Mouse (Mus musculus): ENCODE measurements around the gene Ubald2. TPM values are rescaled to one million over a fixed set of nuclear protein-coding genes. Genes with fewer than 3 reads are reported as not detected.
A peak's percentile ranks its signal among the peaks of the same experiment; 100 is the strongest.

Ubald2 gene
- polyA plus RNA-seq (2016; fragmentation: Nextera tagmentation; extraction: Ambion mirVana) = 32.3 and 44.1 TPM in 2 replicates

- WGBS = 1% methylated on average over 66 of the region's 66 CpGs
These were observed at the start of gene Ubald2 for GRCm38 (mm10) chr11:116433356-116434286. TSS of gene Ubald2 (plus strand) at chr11:116434094.

GRCm38 (mm10) chr11:116384171-116384570, 49.7 kb upstream of the Ubald2 start:
- no peaks in the 10 kb centered on the region for H3K27me3 ChIP-seq
- ATAC-seq (ENCODE audit: insufficient number of reproducible peaks, insufficient read depth, low FRiP score, low TSS enrichment) = no peak
- 77% methylated on average over 11 of the region's 11 CpGs for WGBS
- H3K36me3 ChIP-seq = peaks cover 10% of the 10 kb centered on the region; the same call in 1 of the 2 replicates
- no peaks in the 10 kb centered on the region for H3K9me3 ChIP-seq
- H3K9ac ChIP-seq = no peak overlapping the region
- H3K4me3 ChIP-seq = no peak overlapping the region
- H3K4me2 ChIP-seq (replicated peaks) = no peak overlapping the region
- 0 out of 2 replicates have a peak overlapping the region, but pooled peaks have one; percentile 23 for H3K27ac ChIP-seq
- peaks cover 29% of the 10 kb centered on the region for H3K4me1 ChIP-seq

More at GRCm38 (mm10) chr11:116433356-116434286, at the start of gene Ubald2:
- H3K36me3 ChIP-seq = peaks cover 14% of the 10 kb centered on the region
- peak; percentile 98 for ATAC-seq (ENCODE audit: insufficient number of reproducible peaks, insufficient read depth, low FRiP score, low TSS enrichment)
- peak within 1 kb of the TSS; percentile 73 for H3K4me3 ChIP-seq
- H3K9me3 ChIP-seq = no peaks in the 10 kb centered on the region
- no peaks in the 10 kb centered on the region for H3K27me3 ChIP-seq
- H3K9ac ChIP-seq = peak within 1 kb of the TSS; percentile 93
- peak within 1 kb of the TSS; percentile 90 for H3K4me2 ChIP-seq (replicated peaks)
- H3K27ac ChIP-seq = peak within 1 kb of the TSS; percentile 92
- peaks cover 31% of the 10 kb centered on the region for H3K4me1 ChIP-seq

DNA sequence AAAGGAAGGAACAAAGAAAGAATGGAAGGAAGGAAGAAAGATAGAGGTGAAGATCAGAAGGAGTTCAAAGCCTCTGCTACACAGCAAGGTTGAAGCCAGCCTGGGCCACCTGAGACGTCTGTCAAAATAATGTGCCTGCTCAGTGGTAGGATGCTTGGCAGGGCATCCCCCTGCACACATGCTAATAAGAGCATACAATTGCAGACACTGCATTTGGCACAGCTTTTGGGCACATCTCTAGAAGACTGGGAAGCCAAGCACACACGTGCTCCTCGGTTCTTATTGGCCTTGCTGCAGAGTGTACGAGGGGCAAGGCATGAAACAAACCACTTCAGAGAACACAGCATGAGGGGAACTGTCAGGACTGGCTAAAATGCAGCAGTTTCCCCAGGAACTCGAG, 47.9 kb upstream of the Ubald2 start:
- Histone ChIP-seq H3K9me3 (no peaks in the 10 kb centered on the region), H3K27me3 (no peaks in the 10 kb centered on the region), H3K9ac (no peak overlapping the region), H3K4me1 (peaks cover 29% of the 10 kb centered on the region), H3K27ac (no peak overlapping the region), H3K36me3 (peaks cover 3% of the 10 kb centered on the region; the same call in 1 of the 2 replicates), H3K4me3 (no peak overlapping the region), H3K4me2 (replicated peaks) (no peak overlapping the region)
- WGBS = 50% methylated on average over 5 of the region's 5 CpGs
- no peak for ATAC-seq (ENCODE audit: insufficient number of reproducible peaks, insufficient read depth, low FRiP score, low TSS enrichment)

DNA sequence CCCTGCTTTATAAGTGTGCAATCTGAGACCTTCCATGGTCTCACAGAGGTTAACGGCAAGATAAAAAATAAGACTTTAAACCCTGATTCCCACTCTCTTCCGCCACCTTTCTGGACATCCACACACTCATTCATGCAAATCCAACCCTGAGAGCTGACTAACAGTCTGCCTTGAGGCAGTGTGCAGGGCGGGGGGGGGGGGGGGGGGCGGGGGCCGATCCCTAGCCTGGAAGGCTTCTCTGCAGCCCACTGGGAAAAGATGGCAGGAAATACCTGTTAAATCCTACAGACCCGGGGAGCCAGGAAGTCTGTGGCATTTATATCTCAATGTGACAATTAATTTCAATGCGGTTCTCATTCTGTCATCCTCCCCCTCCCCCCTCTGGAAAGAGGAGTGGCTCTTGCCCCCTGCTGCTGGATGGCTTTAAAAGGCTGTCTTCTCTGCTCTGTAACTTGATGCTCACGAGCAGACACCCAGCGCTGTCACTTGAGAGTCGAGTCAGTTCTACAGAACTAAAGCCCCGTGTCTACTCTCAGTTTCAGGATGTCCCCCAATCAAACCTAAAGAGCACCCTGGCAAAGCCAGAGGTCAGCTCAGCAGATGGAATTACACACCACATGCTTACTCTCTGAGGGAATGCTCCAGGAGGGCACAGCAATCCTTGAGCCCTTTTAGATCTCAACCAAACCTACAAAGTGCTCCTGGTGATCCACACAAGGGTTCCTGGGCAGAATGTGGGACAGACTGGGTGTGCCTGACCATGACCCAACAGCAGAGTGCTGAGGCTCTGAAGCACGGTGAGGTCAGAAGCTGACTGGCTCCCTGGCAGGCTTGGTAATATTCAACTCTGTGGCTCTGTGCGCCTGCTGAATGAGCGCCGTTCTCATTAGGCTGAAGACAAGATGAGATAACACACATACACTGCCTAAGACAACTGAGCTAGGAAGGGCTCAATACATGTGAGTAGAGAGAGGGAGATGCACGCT, 46.5 kb upstream of the Ubald2 start:
- no peak for ATAC-seq (ENCODE audit: insufficient number of reproducible peaks, insufficient read depth, low FRiP score, low TSS enrichment)
- Histone ChIP-seq H3K9me3 (no peaks in the 10 kb centered on the region), H3K4me3 (no peak overlapping the region; the same call in 1 of the 2 replicates), H3K27ac (peak overlapping the region; percentile 83), H3K4me1 (peaks cover 29% of the 10 kb centered on the region), H3K4me2 (replicated peaks) (peak overlapping the region; percentile 42), H3K27me3 (no peaks in the 10 kb centered on the region), H3K9ac (peak overlapping the region; percentile 1), H3K36me3 (no peaks in the 10 kb centered on the region)
- 15% methylated on average over 15 of the region's 16 CpGs for WGBS

DNA sequence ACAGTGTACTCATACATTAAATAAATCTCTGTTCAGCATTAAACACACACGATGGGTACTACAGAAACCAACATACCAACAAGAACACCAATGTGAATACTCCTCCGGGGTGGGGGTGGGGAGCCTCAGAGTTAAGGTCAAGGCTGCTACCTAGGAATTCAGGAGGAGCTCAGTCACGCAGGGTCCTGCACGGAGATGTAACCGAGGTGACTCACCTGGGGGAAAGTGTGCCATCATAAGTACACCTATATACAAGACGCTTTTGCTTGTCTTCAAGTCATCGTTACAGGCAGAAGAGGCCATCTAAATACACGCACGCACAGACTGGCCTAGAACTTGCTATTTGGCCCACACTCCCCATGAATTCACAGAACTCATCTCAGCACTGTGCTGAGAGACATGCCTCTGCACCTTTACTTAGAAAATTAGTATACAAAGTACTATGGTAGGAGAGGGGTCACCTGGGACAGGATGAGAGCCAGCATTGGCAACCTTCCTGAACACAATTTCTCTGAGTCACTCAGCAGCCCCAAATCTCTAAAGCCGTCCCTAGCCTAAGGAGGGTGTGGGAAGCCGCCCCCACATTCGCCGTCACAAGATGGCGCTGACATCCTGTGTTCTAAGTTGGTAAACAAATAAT, 44.9 kb upstream of the Ubald2 start:
- WGBS = 70% methylated on average over 14 of the region's 14 CpGs
- no peaks in the 10 kb centered on the region for H3K36me3 ChIP-seq
- H3K9ac ChIP-seq = no peak overlapping the region
- 0 out of 2 replicates have a peak overlapping the region, but pooled peaks have one; percentile 3 for H3K4me2 ChIP-seq (replicated peaks)
- ATAC-seq (ENCODE audit: insufficient number of reproducible peaks, insufficient read depth, low FRiP score, low TSS enrichment) = no peak
- no peak overlapping the region for H3K4me3 ChIP-seq
- no peaks in the 10 kb centered on the region for H3K9me3 ChIP-seq
- H3K4me1 ChIP-seq = peaks cover 29% of the 10 kb centered on the region
- 0 out of 2 replicates have a peak overlapping the region, but pooled peaks have one; percentile 17 for H3K27ac ChIP-seq
- no peaks in the 10 kb centered on the region for H3K27me3 ChIP-seq

DNA sequence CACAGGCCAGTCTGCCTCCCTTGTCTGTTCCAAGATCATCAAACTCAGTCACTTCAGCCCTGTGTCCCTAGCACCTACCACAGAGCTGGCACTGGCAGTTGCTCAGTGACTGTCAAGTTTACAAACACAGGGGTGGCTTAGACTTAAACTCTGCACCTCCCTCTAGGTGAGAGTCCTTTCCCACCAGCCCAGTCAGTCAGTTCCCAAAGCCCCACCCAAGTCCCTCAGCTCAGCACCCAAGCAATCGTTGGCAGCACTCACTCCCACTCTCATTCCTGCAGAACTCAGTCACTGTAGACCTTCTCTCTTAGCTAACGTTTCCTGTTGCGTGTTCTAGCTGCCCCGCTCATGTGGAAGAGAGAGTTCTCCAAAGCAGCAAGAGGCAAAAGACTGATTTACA, 39.1 kb upstream of the Ubald2 start:
- H3K36me3 ChIP-seq = peaks cover 13% of the 10 kb centered on the region
- no peak overlapping the region for H3K4me3 ChIP-seq
- no peaks in the 10 kb centered on the region for H3K9me3 ChIP-seq
- no peaks in the 10 kb centered on the region for H3K27me3 ChIP-seq
- H3K4me1 ChIP-seq = no peaks in the 10 kb centered on the region
- ATAC-seq (ENCODE audit: insufficient number of reproducible peaks, insufficient read depth, low FRiP score, low TSS enrichment) = no peak
- no peak overlapping the region for H3K9ac ChIP-seq
- WGBS = 85% methylated on average over 4 of the region's 4 CpGs
- H3K27ac ChIP-seq = no peak overlapping the region
- H3K4me2 ChIP-seq (replicated peaks) = no peak overlapping the region

GRCm38 (mm10) chr11:116396276-116396933, 37.5 kb upstream of the Ubald2 start:
- Histone ChIP-seq H3K4me2 (replicated peaks) (no peak overlapping the region), H3K27me3 (no peaks in the 10 kb centered on the region), H3K4me3 (no peak overlapping the region), H3K4me1 (no peaks in the 10 kb centered on the region), H3K9me3 (no peaks in the 10 kb centered on the region), H3K9ac (no peak overlapping the region), H3K36me3 (peaks cover 13% of the 10 kb centered on the region), H3K27ac (no peak overlapping the region)
- ATAC-seq (ENCODE audit: insufficient number of reproducible peaks, insufficient read depth, low FRiP score, low TSS enrichment) = no peak
- 93% methylated on average over 11 of the region's 11 CpGs for WGBS

DNA sequence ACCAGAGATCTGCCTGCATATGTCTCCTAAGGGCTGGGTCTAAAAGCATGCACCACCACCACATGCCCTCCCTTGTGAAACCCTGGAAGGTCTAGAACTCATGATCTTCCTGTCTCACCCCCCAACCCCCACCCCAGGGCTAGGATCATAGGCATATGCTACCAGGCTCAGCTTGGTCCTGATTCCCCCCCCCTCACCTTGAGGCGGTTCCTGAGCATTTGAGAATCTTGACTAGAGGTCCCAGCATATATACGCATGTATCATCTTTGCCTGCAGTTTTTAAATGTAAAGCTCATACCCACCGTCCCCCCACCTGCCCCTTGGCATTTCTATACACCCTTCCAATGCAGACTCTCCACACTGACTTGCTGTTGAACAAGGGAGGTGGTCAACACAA, 37.0 kb upstream of the Ubald2 start:
- no peaks in the 10 kb centered on the region for H3K4me1 ChIP-seq
- ATAC-seq (ENCODE audit: insufficient number of reproducible peaks, insufficient read depth, low FRiP score, low TSS enrichment) = no peak
- H3K4me3 ChIP-seq = no peak overlapping the region
- no peak overlapping the region for H3K4me2 ChIP-seq (replicated peaks)
- H3K27ac ChIP-seq = no peak overlapping the region
- H3K36me3 ChIP-seq = peaks cover 13% of the 10 kb centered on the region
- H3K27me3 ChIP-seq = no peaks in the 10 kb centered on the region
- no peak overlapping the region for H3K9ac ChIP-seq
- H3K9me3 ChIP-seq = no peaks in the 10 kb centered on the region
- 92% methylated on average over 3 of the region's 3 CpGs for WGBS

- ATAC-seq (ENCODE audit: insufficient number of reproducible peaks, insufficient read depth, low FRiP score, low TSS enrichment) = no peak
- H3K9me3 ChIP-seq = no peaks in the 10 kb centered on the region
- no peak overlapping the region for H3K27ac ChIP-seq
- 75% methylated on average over 8 of the region's 8 CpGs for WGBS
- no peak overlapping the region for H3K9ac ChIP-seq
- H3K36me3 ChIP-seq = peaks cover 13% of the 10 kb centered on the region
- H3K27me3 ChIP-seq = no peaks in the 10 kb centered on the region
- H3K4me2 ChIP-seq (replicated peaks) = no peak overlapping the region
- no peaks in the 10 kb centered on the region for H3K4me1 ChIP-seq
- H3K4me3 ChIP-seq = no peak overlapping the region
These were observed 36.2 kb upstream of the Ubald2 start for GRCm38 (mm10) chr11:116397517-116398347.

DNA sequence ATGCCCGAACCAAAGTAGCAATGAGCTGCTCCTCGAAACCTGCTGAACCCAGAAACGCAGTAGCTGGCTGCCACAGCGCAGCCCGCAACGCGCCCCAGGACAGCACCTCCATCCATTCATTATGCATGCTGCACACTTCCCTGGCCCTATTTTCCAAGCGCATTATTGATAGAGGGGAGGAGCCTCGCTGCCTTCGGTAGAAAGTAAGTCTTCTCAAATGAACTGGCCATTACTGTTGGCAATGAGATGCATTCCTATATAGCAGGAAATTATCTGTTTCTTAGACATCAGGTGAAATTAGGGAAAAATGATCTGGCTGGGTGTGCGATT, 35.6 kb upstream of the Ubald2 start:
- H3K36me3 ChIP-seq = peaks cover 18% of the 10 kb centered on the region

More for the DNA sequence above, 35.6 kb upstream of the Ubald2 start:
- no peak overlapping the region for H3K9ac ChIP-seq
- H3K4me3 ChIP-seq = no peak overlapping the region
- 89% methylated on average over 11 of the region's 11 CpGs for WGBS
- no peak for ATAC-seq (ENCODE audit: insufficient number of reproducible peaks, insufficient read depth, low FRiP score, low TSS enrichment)
- no peak overlapping the region for H3K27ac ChIP-seq
- no peaks in the 10 kb centered on the region for H3K27me3 ChIP-seq
- H3K9me3 ChIP-seq = no peaks in the 10 kb centered on the region
- no peak overlapping the region for H3K4me2 ChIP-seq (replicated peaks)
- H3K4me1 ChIP-seq = no peaks in the 10 kb centered on the region
